Mouse (Mus musculus): ENCODE measurements at regions not wholly inside any gene's neighbourhood (a gene's known extent, or its start where the extent isn't known, plus 50 kb on each side); places are given as distances from the start of the nearest gene placed in this dataset.

DNA sequence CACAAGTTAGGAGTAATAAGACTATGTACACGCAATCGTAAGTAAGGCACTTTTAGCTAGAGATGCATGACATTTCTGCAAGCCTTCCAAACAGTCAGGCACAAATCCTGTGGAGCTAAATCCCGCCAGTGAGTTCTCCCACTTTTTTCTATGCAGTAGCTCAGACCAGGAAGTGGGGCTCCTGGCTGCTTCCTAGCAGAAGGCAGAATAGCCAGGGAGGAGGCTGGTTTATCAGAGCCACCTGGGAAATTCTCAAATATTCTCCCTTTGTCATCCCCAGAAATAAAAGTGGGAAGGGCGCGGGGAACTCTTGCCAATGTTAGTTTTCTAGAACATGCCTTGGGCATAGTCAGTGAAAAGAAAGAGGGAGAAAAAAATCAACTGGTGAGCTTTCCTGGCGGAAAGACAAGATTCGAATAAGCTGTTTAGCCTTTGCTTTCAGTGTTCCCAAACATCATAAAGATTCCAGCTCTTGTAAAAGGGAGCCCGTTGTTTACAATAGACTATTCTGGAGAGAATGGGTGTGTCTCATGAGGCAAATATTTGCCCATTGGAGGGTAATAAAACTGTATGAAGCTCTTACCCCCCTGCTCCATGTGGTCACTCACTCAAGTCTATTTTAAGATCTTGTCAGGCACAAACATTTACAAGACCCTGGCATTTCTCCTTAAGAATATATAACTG lies 167.2 kb upstream of the Lef1 start:
- no peak for TF ChIP-seq CTCF (IDR thresholded peaks at IDR 0.05; ENCODE audit: borderline replicate concordance, extremely low read depth, insufficient read depth, insufficient read length)
- no peak for TF ChIP-seq POLR2A (IDR thresholded peaks at IDR 0.05; ENCODE audit: borderline replicate concordance, extremely low read depth, insufficient read depth, insufficient read length, poor library complexity, severe bottlenecking)
